8 mouse cellular contexts compared by ENCODE assay signal in genomic region chr2:29237623-29238022, GRCm38 (mm10). TPM values are rescaled to one million over a fixed set of nuclear protein-coding genes. Genes with fewer than 3 reads are reported as not detected.
A peak's percentile ranks its signal among the peaks of the same experiment; 100 is the strongest.
DNase-seq lines count a peak whose midpoint lies in the region; ATAC-seq and TF ChIP-seq lines count a peak whose summit lies in the region.

No protein-coding gene starts in this region.

- peak; percentile 50 for DNase-seq in ovary, postnatal 14 days (ENCODE audit: low spot score)
- no peak for DNase-seq in ovary, adult 18-20 months (ENCODE audit: low spot score)
- peak; percentile 84 to 94 for DNase-seq in adrenal gland, adult (ENCODE audit: inconsistent age in 2 of 2, low spot score in 1 of 2)
- DNase-seq in cerebellum, postnatal 25 days: peak; percentile 89 to 93
- DNase-seq in heart, postnatal 0 days (ENCODE audit: low spot score): peak; percentile 65
- DNase-seq in limb, embryonic 11.5 days (ENCODE audit: low spot score): peak; percentile 62
- peak; percentile 73 to 77 for DNase-seq in right cerebral cortex, adult 2 months (ENCODE audit: low spot score in 2 of 2)

- H3K9ac ChIP-seq in heart, postnatal 0 days (replicated peaks; ENCODE audit: low read depth, low read length): no peak overlapping the region
- H3K9ac ChIP-seq in limb, embryonic 11.5 days (ENCODE audit: low read length): no peak overlapping the region

- no peaks in the 10 kb centered on the region for H3K4me1 ChIP-seq in heart, postnatal 0 days (ENCODE audit: control insufficient read depth, insufficient read depth)
- H3K4me1 ChIP-seq in limb, embryonic 11.5 days (ENCODE audit: control insufficient read depth, insufficient read depth, low read length): no peaks in the 10 kb centered on the region

- H3K27ac ChIP-seq in heart, postnatal 0 days (ENCODE audit: low read depth): no peak overlapping the region
- no peak overlapping the region for H3K27ac ChIP-seq in limb, embryonic 11.5 days (replicated peaks; ENCODE audit: low read depth, low read length)

- peak; percentile 70 for ATAC-seq in heart, postnatal 0 days (ENCODE audit: insufficient read depth, low read depth)
- no peak for ATAC-seq in limb, embryonic 11.5 days (ENCODE audit: insufficient number of reproducible peaks, low FRiP score, low TSS enrichment, low read depth)
- ATAC-seq in inflammation-experienced regulatory T-cells, adult 6 months: no peak

- TF ChIP-seq EP300 in heart, postnatal 0 days (IDR thresholded peaks at IDR 0.05; ENCODE audit: low read depth): no peak

- peaks cover 37% of the 10 kb centered on the region for H3K27me3 ChIP-seq in heart, postnatal 0 days (ENCODE audit: control insufficient read depth, insufficient read depth, low read length)
- H3K27me3 ChIP-seq in limb, embryonic 11.5 days (ENCODE audit: control insufficient read depth, insufficient read depth, low read length): no peaks in the 10 kb centered on the region

- peak; percentile 85 for TF ChIP-seq CTCF in heart, postnatal 0 days (IDR thresholded peaks at IDR 0.05; ENCODE audit: low read depth)

- no peaks in the 10 kb centered on the region for H3K9me3 ChIP-seq in heart, postnatal 0 days (replicated peaks; ENCODE audit: control insufficient read depth, low read length)
- no peaks in the 10 kb centered on the region for H3K9me3 ChIP-seq in limb, embryonic 11.5 days (ENCODE audit: control insufficient read depth, low read length)

- no peak overlapping the region for H3K4me3 ChIP-seq in heart, postnatal 0 days (ENCODE audit: low read depth, low read length)
- H3K4me3 ChIP-seq in limb, embryonic 11.5 days (ENCODE audit: low read depth, low read length): no peak overlapping the region

- no peaks in the 10 kb centered on the region for H3K36me3 ChIP-seq in heart, postnatal 0 days (replicated peaks; ENCODE audit: control insufficient read depth, insufficient read depth, low read length)
- H3K36me3 ChIP-seq in limb, embryonic 11.5 days (ENCODE audit: control insufficient read depth, insufficient read depth, low read length): no peaks in the 10 kb centered on the region

- WGBS in heart, postnatal 0 days: 21% methylated on average over 4 of the region's 4 CpGs
- WGBS in limb, embryonic 11.5 days: 24% methylated on average over 4 of the region's 4 CpGs

- H3K4me2 ChIP-seq in heart, postnatal 0 days (ENCODE audit: low read depth, low read length): no peak overlapping the region
- no peak overlapping the region for H3K4me2 ChIP-seq in limb, embryonic 11.5 days (ENCODE audit: low read depth, severe bottlenecking)

RNA-seq across cellular contexts. Expression of gene Ntng2, which starts 15.2 kb away (rescaled TPM):
- 0.73 TPM in 1 of 2 replicates, not detected in the other for total RNA-seq in heart, postnatal 0 days (2014; rRNA removed; ENCODE audit: low replicate concordance)
- 0.12 and 0.29 TPM in 2 replicates for polyA plus RNA-seq in heart, postnatal 0 days (2015; fragmentation: Nextera tagmentation; extraction: Ambion mirVana)
- polyA plus RNA-seq in limb, embryonic 11.5 days (2014; fragmentation: Nextera tagmentation; extraction: Ambion mirVana): 0.60 and 0.68 TPM in 2 replicates
- polyA plus RNA-seq in inflammation-experienced regulatory T-cells, adult 6 months (2017; shearing (Covaris generic)): 1 to 10 TPM; 2.7 to 3.4 (median 2.9) TPM
